Mouse (Mus musculus): ENCODE measurements at regions not wholly inside any gene's neighbourhood (a gene's known extent, or its start where the extent isn't known, plus 50 kb on each side); places are given as distances from the start of the nearest gene placed in this dataset.

DNA sequence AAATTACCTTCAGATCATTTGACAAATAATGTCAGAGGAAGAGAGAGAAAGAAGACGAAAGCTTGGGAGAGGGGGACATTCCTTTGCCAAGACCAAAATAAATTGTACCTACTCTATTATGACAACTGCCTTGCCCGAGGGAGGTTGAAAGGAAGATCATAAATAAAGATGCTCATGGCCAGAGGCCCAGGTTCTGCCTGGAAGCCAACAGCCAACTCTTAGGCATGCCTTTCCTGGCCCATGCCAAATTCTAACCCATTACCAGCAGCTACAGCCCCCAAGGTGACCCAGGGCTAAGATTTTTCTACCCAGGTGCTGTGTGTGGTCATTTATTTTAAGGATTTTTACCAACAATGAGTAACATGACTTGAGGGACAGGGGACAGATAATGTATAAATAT is 54.9 kb downstream of the Cbln1 start:
- no peak overlapping the region for H3K27ac ChIP-seq
- H3K9ac ChIP-seq: no peak overlapping the region
- ATAC-seq: no peak
- H3K4me1 ChIP-seq (replicated peaks): no peaks in the 10 kb centered on the region
- H3K4me3 ChIP-seq (replicated peaks): no peak overlapping the region
- no peaks in the 10 kb centered on the region for H3K9me3 ChIP-seq
- H3K27me3 ChIP-seq (replicated peaks): no peaks in the 10 kb centered on the region
- 63% methylated on average over 2 of the region's 2 CpGs for WGBS
- no peak overlapping the region for H3K4me2 ChIP-seq (replicated peaks)
- no peaks in the 10 kb centered on the region for H3K36me3 ChIP-seq

DNA sequence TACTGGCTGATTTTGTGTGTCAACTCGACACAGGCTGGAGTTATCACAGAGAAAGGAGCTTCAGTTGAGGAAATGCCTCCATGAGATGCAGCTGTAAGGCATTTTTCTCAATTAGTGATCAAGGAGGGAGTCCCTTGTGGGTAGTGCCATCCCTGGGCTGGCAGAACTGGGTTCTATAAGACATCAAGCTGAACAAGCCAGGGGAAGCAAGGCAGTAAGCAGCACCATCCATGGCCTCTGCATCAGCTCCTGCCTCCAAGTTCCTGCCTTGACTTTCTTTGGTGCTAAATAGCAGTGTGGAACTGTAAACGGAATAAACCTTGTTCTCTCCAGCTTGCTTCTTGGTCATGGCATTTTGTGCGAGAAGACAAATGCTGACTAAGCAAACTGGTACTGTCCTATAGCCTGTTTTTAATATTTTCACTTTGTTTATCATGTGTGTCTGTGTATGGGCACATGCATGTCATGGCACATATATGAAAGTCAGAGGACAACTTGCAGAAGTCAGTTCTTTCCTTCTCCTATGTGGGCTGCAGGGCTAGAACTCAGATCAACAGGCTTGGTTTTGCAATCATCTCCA is 57.3 kb downstream of the Cbln1 start:
- Histone ChIP-seq H3K4me3 (replicated peaks) (no peak overlapping the region), H3K9ac (no peak overlapping the region), H3K4me2 (replicated peaks) (no peak overlapping the region), H3K36me3 (no peaks in the 10 kb centered on the region), H3K9me3 (no peaks in the 10 kb centered on the region), H3K27me3 (replicated peaks) (no peaks in the 10 kb centered on the region), H3K27ac (no peak overlapping the region), H3K4me1 (replicated peaks) (no peaks in the 10 kb centered on the region)
- no peak for ATAC-seq
- 69% methylated on average over 3 of the region's 3 CpGs for WGBS

DNA sequence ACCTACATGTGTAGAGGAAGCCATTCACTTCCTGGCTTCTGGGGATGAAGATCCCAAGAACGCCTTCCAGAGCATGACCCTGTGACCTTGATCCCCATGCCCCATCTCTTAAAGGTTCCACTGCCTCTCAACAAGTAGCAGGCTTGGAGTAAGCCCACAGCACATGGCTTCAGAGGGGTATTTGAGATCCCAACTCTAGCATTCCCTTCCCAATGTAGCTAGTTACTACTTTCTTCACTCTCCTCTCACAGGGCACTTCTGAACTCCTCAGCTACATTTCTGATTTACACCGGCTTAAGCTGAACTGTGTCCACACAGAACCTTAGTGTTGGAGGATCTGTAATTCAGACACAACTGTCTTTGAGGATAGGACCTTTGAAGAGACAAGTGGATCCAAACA is 83.4 kb downstream of the Cbln1 start:
- Histone ChIP-seq H3K27ac (no peak overlapping the region), H3K27me3 (replicated peaks) (no peaks in the 10 kb centered on the region), H3K4me1 (replicated peaks) (no peaks in the 10 kb centered on the region), H3K9ac (no peak overlapping the region), H3K36me3 (no peaks in the 10 kb centered on the region), H3K4me3 (replicated peaks) (no peak overlapping the region), H3K9me3 (no peaks in the 10 kb centered on the region), H3K4me2 (replicated peaks) (no peak overlapping the region)
- ATAC-seq: no peak
- WGBS: 62% methylated on average over 2 of the region's 2 CpGs

DNA sequence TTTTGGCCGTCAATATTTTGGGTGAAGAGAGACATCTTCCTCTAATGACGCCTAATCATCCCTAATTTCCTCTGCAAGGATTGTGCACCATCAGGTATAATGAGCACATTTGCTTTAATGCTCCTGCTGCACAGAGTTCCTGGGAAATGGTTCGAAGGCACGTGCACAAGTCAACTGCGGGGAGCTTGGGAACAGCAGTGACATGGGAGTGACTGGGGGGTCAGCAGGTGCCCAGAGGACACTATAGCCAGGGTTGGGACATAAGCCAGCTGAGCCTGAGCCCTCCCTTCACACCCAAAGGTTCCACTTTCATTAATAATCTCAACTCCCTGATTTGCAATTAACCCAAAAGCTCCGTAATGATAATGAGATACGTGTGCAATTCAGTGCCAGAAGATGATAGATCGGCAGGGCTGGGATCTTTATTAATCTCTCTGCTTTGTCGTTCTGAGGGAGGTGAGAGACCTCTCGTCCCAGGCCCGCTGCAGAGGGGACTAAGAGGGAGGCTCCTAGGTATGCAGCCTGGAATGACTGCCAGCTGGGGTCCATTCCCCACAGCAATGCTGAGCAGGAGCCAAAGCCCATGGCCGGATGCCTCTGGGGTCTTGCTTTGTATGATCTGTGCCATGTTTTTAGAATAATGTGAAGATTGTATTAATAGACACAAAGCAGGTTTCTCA is 88.7 kb downstream of the Cbln1 start:
- no peaks in the 10 kb centered on the region for H3K27me3 ChIP-seq (replicated peaks)
- H3K4me1 ChIP-seq (replicated peaks): no peaks in the 10 kb centered on the region
- H3K27ac ChIP-seq: no peak overlapping the region
- 74% methylated on average over 12 of the region's 12 CpGs for WGBS
- H3K36me3 ChIP-seq: no peaks in the 10 kb centered on the region
- ATAC-seq: no peak
- H3K9me3 ChIP-seq: no peaks in the 10 kb centered on the region
- no peak overlapping the region for H3K4me3 ChIP-seq (replicated peaks)
- H3K9ac ChIP-seq: no peak overlapping the region
- no peak overlapping the region for H3K4me2 ChIP-seq (replicated peaks)

DNA sequence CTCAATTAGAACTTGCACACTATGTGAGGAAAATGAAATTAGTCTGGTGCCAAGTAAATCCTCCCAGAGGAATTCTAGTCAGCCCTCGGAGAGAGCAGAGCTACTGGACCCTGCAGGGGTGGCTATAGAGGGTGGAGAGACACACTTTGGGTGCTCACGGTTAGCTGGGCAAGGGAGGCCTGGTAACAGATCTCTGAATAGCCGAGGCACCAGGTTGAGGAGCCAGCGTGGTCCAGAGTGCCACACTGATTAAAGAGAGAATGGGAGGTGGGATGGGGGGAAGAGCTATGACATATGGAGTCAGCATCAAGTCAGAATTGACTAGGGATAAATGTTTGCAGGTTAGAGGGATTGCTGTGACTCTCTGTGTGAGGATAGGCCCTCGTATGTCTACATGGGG is 90.1 kb downstream of the Cbln1 start:
- 82% methylated on average over 5 of the region's 5 CpGs for WGBS
- no peak for ATAC-seq

DNA sequence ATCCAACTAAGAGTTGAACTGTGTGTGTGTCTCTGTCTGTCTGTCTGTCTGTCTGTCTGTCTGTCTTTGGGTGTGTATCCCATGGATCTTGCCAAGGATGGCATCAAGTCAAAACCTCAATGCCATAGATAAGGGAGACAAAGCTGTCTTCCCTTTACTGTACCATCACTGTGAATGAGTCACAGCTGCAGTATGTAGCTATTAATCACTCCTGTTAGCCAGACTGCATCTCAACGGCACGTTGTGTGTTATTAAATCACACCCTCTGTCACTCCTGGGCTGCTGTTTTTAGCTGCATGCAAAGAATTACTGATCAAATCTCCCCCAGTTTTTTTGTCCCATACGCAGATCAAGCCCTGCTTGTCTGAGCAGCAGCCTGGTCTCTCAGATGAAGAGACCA is 91.6 kb downstream of the Cbln1 start:
- Histone ChIP-seq H3K4me1 (replicated peaks) (no peaks in the 10 kb centered on the region), H3K4me2 (replicated peaks) (no peak overlapping the region), H3K36me3 (no peaks in the 10 kb centered on the region), H3K4me3 (replicated peaks) (no peak overlapping the region), H3K27me3 (replicated peaks) (no peaks in the 10 kb centered on the region), H3K9ac (no peak overlapping the region), H3K27ac (no peak overlapping the region), H3K9me3 (no peaks in the 10 kb centered on the region)
- no peak for ATAC-seq
- WGBS: 47% methylated on average over 3 of the region's 3 CpGs

More for the DNA sequence above, 90.1 kb downstream of the Cbln1 start:
- no peaks in the 10 kb centered on the region for H3K27me3 ChIP-seq (replicated peaks)
- no peak overlapping the region for H3K9ac ChIP-seq
- no peaks in the 10 kb centered on the region for H3K4me1 ChIP-seq (replicated peaks)
- no peak overlapping the region for H3K27ac ChIP-seq
- H3K4me2 ChIP-seq (replicated peaks): no peak overlapping the region
- H3K36me3 ChIP-seq: no peaks in the 10 kb centered on the region
- H3K4me3 ChIP-seq (replicated peaks): no peak overlapping the region
- H3K9me3 ChIP-seq: no peaks in the 10 kb centered on the region

DNA sequence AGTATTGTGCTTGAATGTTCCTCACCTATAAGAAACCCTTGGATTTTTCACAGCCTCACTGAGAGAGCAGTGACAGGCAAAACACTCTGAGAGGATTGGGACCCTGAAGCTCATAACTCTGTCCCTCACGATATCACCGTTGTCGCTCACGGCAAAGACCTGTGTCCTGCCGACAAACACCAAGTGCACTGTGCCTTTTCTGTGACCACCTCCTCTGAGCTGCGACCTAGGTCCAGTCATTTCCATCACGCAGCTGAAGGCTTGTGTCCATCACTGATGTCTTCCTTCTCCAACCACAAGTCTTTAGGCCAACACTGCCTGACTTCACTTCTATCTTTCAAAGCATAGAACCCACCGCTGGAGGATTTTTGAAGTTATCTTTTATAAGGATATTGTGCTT is 93.1 kb downstream of the Cbln1 start:
- no peaks in the 10 kb centered on the region for H3K4me1 ChIP-seq (replicated peaks)
- H3K4me2 ChIP-seq (replicated peaks): no peak overlapping the region
- H3K9ac ChIP-seq: no peak overlapping the region
- no peak for ATAC-seq
- H3K9me3 ChIP-seq: no peaks in the 10 kb centered on the region
- H3K4me3 ChIP-seq (replicated peaks): no peak overlapping the region
- no peak overlapping the region for H3K27ac ChIP-seq
- no peaks in the 10 kb centered on the region for H3K36me3 ChIP-seq
- WGBS: 91% methylated on average over 8 of the region's 8 CpGs
- H3K27me3 ChIP-seq (replicated peaks): no peaks in the 10 kb centered on the region

DNA sequence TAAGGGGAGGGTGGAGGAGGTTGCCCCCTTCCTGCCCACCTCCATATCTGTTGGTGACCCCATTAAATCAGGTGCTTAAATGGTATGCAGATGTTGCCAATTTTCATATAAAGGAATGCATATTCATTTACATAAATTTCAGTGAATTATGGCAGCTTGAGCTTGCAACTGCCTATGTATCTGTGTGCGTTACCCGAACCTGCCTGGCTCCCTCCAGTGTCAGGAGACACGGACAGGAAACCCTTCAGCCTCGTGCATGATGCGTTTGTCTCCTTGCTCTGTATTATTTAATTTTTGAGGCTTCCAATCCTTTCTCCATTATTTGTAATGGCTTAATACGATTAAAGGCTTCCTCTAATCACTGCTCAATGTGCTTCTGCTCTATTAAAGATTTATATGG is 98.4 kb downstream of the Cbln1 start:
- Histone ChIP-seq H3K4me2 (replicated peaks) (no peak overlapping the region), H3K4me1 (replicated peaks) (no peaks in the 10 kb centered on the region), H3K4me3 (replicated peaks) (no peak overlapping the region), H3K27ac (no peak overlapping the region), H3K27me3 (replicated peaks) (no peaks in the 10 kb centered on the region), H3K9me3 (no peaks in the 10 kb centered on the region), H3K9ac (no peak overlapping the region), H3K36me3 (no peaks in the 10 kb centered on the region)
- ATAC-seq: no peak
- 22% methylated on average over 6 of the region's 6 CpGs for WGBS

DNA sequence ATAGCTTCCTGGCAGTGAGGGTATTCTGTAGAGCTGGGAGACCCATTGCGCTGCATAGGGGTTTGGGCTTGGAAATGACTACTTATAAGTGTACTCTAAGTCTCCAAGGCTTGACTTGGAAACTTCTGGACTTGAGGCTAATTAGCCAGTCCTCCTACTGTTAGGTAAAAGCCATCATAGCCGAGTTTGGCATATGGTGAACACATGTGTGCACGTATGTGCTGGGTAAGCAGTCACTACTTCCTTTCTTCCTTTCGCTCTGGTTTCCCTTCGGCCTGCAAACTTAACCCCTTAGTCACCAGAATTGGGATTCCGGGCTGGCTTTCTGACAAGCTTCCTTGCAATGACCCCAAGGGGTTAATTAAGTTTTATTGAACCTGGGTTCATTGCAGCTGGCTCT is 98.9 kb downstream of the Cbln1 start:
- no peak for ATAC-seq
- Histone ChIP-seq H3K36me3 (no peaks in the 10 kb centered on the region), H3K9me3 (no peaks in the 10 kb centered on the region), H3K27me3 (replicated peaks) (no peaks in the 10 kb centered on the region), H3K4me1 (replicated peaks) (no peaks in the 10 kb centered on the region), H3K9ac (no peak overlapping the region), H3K27ac (no peak overlapping the region), H3K4me3 (replicated peaks) (no peak overlapping the region), H3K4me2 (replicated peaks) (no peak overlapping the region)
- 17% methylated on average over 6 of the region's 6 CpGs for WGBS

DNA sequence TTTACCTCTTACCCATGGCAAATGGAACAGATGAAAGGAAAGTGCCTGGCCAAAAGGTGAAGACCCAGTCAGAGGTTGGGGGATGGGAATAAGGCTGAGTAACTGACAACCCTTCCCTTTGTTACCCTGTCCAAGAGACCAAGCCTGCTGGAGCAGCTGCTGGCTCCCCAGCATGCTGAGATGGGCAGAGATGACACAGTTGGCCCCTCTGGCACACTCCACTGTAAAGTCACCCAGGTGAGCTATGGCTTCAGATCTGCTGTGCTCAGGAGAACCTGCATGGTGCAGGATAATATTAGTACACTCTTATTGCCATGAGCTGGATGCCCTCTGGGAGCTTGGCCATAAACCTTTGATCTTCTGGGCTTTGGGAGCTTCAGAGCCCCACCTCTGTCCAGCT is 100.3 kb downstream of the Cbln1 start:
- Histone ChIP-seq H3K4me2 (replicated peaks) (no peak overlapping the region), H3K4me3 (replicated peaks) (no peak overlapping the region), H3K9me3 (no peaks in the 10 kb centered on the region), H3K9ac (no peak overlapping the region), H3K27me3 (replicated peaks) (no peaks in the 10 kb centered on the region), H3K4me1 (replicated peaks) (no peaks in the 10 kb centered on the region), H3K27ac (no peak overlapping the region), H3K36me3 (no peaks in the 10 kb centered on the region)
- no peak for ATAC-seq

DNA sequence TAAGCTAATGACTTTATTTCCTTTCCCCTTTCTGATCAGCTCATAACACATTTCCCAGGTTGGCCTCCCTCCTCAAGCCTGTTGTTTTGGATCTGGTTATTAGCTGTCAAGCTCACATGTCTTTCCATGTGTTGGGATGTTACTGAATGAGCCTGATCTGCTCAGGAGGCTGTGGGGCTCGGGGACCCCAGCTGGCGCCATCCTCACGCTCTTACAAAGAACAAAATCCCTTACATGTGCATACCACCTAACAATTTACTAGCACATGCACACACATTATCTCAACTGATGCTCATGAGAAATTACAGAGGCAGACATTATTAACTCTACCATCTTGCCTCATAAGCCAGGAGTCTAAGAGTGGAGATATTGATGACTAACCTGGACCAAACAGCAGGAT is 102.2 kb downstream of the Cbln1 start:
- no peak overlapping the region for H3K27ac ChIP-seq
- H3K36me3 ChIP-seq: no peaks in the 10 kb centered on the region
- 82% methylated on average over 3 of the region's 3 CpGs for WGBS

DNA sequence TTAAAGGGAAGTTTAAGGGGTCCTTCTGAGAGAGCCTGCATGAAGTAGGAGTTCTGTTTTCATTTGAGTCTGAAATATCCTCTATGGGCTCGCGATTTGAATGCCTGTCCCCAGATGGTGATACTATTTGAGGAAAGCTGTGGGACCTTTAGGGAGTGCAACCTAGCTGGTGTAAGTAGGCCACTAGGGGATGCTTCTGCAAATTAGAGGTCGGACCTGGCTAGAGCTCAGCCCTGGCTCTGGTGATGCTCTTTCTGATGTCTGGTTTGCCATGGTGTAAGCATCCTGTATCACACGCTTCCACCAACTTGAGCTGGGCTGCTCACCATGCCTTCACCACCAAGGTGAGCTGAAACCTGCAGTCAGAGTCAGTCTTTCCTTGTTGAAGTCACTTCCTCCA is 121.9 kb downstream of the Cbln1 start:
- H3K9ac ChIP-seq: no peak overlapping the region
- H3K4me3 ChIP-seq (replicated peaks): no peak overlapping the region
- WGBS: 77% methylated on average over 4 of the region's 4 CpGs

More for the DNA sequence above, 102.2 kb downstream of the Cbln1 start:
- no peaks in the 10 kb centered on the region for H3K9me3 ChIP-seq
- H3K27me3 ChIP-seq (replicated peaks): no peaks in the 10 kb centered on the region
- H3K4me3 ChIP-seq (replicated peaks): no peak overlapping the region
- no peak overlapping the region for H3K9ac ChIP-seq
- no peak for ATAC-seq
- no peak overlapping the region for H3K4me2 ChIP-seq (replicated peaks)
- H3K4me1 ChIP-seq (replicated peaks): no peaks in the 10 kb centered on the region

DNA sequence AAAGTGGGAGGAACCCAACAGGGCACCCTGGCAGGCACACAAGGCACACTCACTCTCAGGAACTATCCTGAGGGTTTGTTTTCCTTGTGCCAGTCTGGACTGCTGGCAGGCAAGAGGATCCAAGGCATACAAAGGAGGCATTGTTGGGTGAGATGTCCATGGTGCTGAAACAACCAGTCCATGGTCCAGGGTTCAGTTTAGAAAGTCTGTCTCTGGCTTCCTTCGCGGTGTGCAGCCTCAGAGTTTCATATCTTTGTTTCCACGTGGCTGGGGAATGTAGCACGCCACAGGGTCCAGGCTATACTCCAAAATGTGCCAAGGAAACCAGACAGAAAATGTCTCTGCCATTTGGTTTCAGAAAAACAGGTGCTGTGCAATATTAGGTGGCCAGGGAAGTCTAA is 122.6 kb downstream of the Cbln1 start:
- Histone ChIP-seq H3K9ac (no peak overlapping the region), H3K36me3 (no peaks in the 10 kb centered on the region), H3K9me3 (no peaks in the 10 kb centered on the region), H3K4me1 (replicated peaks) (no peaks in the 10 kb centered on the region), H3K4me2 (replicated peaks) (no peak overlapping the region), H3K4me3 (replicated peaks) (no peak overlapping the region), H3K27ac (no peak overlapping the region), H3K27me3 (replicated peaks) (no peaks in the 10 kb centered on the region)
- WGBS: 44% methylated on average over 4 of the region's 4 CpGs
- no peak for ATAC-seq

More for the DNA sequence above, 121.9 kb downstream of the Cbln1 start:
- H3K4me2 ChIP-seq (replicated peaks): no peak overlapping the region
- ATAC-seq: no peak
- H3K27ac ChIP-seq: no peak overlapping the region
- H3K9me3 ChIP-seq: no peaks in the 10 kb centered on the region
- no peaks in the 10 kb centered on the region for H3K36me3 ChIP-seq
- no peaks in the 10 kb centered on the region for H3K27me3 ChIP-seq (replicated peaks)
- H3K4me1 ChIP-seq (replicated peaks): no peaks in the 10 kb centered on the region
